Comparison of ENCODE assay signal across 20 mouse cellular contexts in genomic region chr2:170895096-170895495, GRCm38 (mm10).
DNase-seq lines count a peak whose midpoint lies in the region; ATAC-seq and TF ChIP-seq lines count a peak whose summit lies in the region.
"Had no signal": no experiment of that assay in that cellular context is flagged by ENCODE, and none has a peak within 500 bp of the region (broad histone marks: within the 10 kb centered on the region; RNA-seq: fewer than 3 reads in every experiment).

No protein-coding gene starts in this region.

- no peak overlapping the region for H3K27ac ChIP-seq in forebrain, postnatal 0 days (ENCODE audit: low read depth, low read length)
- no peak overlapping the region for H3K27ac ChIP-seq in forebrain, embryonic 13.5 days
- no peak overlapping the region for H3K27ac ChIP-seq in kidney, embryonic 15.5 days
- H3K27ac ChIP-seq: hindbrain, embryonic 10.5 days; kidney, postnatal 0 days; limb, embryonic 10.5 days had no signal

- H3K4me1 ChIP-seq in forebrain, postnatal 0 days (ENCODE audit: insufficient read depth), result peaks cover 5% of the 10 kb centered on the region; the same call in 1 of the 2 replicates
- H3K4me1 ChIP-seq in forebrain, embryonic 13.5 days, result peaks cover 7% of the 10 kb centered on the region; the same call in 1 of the 2 replicates
- no peaks in the 10 kb centered on the region for H3K4me1 ChIP-seq in kidney, embryonic 15.5 days
- H3K4me1 ChIP-seq: megakaryocyte, embryonic 14.5 days had no signal

- no peak overlapping the region for H3K9ac ChIP-seq in forebrain, postnatal 0 days
- no peak overlapping the region for H3K9ac ChIP-seq in forebrain, embryonic 13.5 days
- H3K9ac ChIP-seq in kidney, embryonic 15.5 days, result no peak overlapping the region
- H3K9ac ChIP-seq: liver, postnatal 0 days had no signal

- no peak for DNase-seq in forebrain, postnatal 0 days
- DNase-seq in left cerebral cortex, adult 18-20 months (ENCODE audit: low spot score in 2 of 2), result peak; percentile 43 to 44
- DNase-seq in left cerebral cortex, postnatal 4 days, result no peak
- DNase-seq in right cerebral cortex, adult 18-20 months, result peak; percentile 25
- peak; percentile 49 for DNase-seq in telencephalon, adult 2 months (ENCODE audit: low read depth, low spot score)
- DNase-seq: adrenal gland, postnatal 25 days; cerebellum, adult 18-20 months; gastrocnemius, postnatal 25 days; kidney, adult 11 months; liver, postnatal 0 days; lung, postnatal 14 days; midbrain, embryonic 14.5 days; thymus, postnatal 25 days had no signal

- ATAC-seq in forebrain, postnatal 0 days, result 0 out of 2 replicates have a peak, but pooled peaks have one; percentile 25
- no peak for ATAC-seq in forebrain, embryonic 13.5 days
- no peak for ATAC-seq in kidney, embryonic 15.5 days (replicated peaks; ENCODE audit: low FRiP score)
- ATAC-seq: liver, postnatal 0 days had no signal

- TF ChIP-seq CTCF in forebrain, postnatal 0 days (IDR thresholded peaks at IDR 0.05; ENCODE audit: low read depth), result no peak

- intact Hi-C loops in left cerebral cortex, postnatal 4 days (cut with DNase I), result loop anchor here (5.0 kb wide), 1 partner anchor 1147 kb away; the partner anchor contains the start of gene Cbln4

- no peak overlapping the region for H3K4me3 ChIP-seq in forebrain, postnatal 0 days (ENCODE audit: low read depth, low read length)
- H3K4me3 ChIP-seq in forebrain, embryonic 13.5 days, result no peak overlapping the region
- no peak overlapping the region for H3K4me3 ChIP-seq in kidney, embryonic 15.5 days (replicated peaks)
- H3K4me3 ChIP-seq: hindbrain, embryonic 10.5 days; limb, embryonic 10.5 days; megakaryocyte, embryonic 14.5 days had no signal

- H3K36me3 ChIP-seq in forebrain, postnatal 0 days (ENCODE audit: insufficient read depth), result no peaks in the 10 kb centered on the region
- H3K36me3 ChIP-seq in forebrain, embryonic 13.5 days (ENCODE audit: poor library complexity, severe bottlenecking), result no peaks in the 10 kb centered on the region
- H3K36me3 ChIP-seq in kidney, embryonic 15.5 days, result no peaks in the 10 kb centered on the region
- H3K36me3 ChIP-seq: hindbrain, embryonic 10.5 days; limb, embryonic 10.5 days had no signal

- H3K9me3 ChIP-seq in forebrain, postnatal 0 days (ENCODE audit: low read length), result no peaks in the 10 kb centered on the region
- no peaks in the 10 kb centered on the region for H3K9me3 ChIP-seq in forebrain, embryonic 13.5 days (replicated peaks)
- no peaks in the 10 kb centered on the region for H3K9me3 ChIP-seq in kidney, embryonic 15.5 days (replicated peaks)
- H3K9me3 ChIP-seq: hindbrain, embryonic 10.5 days; limb, embryonic 10.5 days had no signal

- WGBS in forebrain, postnatal 0 days, result 34% methylated on average over 8 of the region's 8 CpGs
- 59% methylated on average over 8 of the region's 8 CpGs for WGBS in forebrain, embryonic 13.5 days
- 81% methylated on average over 8 of the region's 8 CpGs for WGBS in kidney, embryonic 15.5 days

- no peaks in the 10 kb centered on the region for H3K27me3 ChIP-seq in forebrain, postnatal 0 days (ENCODE audit: insufficient read depth, low read length)
- no peaks in the 10 kb centered on the region for H3K27me3 ChIP-seq in forebrain, embryonic 13.5 days
- H3K27me3 ChIP-seq in kidney, embryonic 15.5 days, result no peaks in the 10 kb centered on the region
- H3K27me3 ChIP-seq: CH12.LX; megakaryocyte, embryonic 14.5 days had no signal

- no peak overlapping the region for H3K4me2 ChIP-seq in forebrain, postnatal 0 days (ENCODE audit: low read depth)
- H3K4me2 ChIP-seq in forebrain, embryonic 13.5 days, result no peak overlapping the region
- no peak overlapping the region for H3K4me2 ChIP-seq in kidney, embryonic 15.5 days

Comparison
In these comparisons a context has a peak if more than half of its experiments do, and no peak if none do; other contexts are left out.
1. DNase-seq: peak in left cerebral cortex, adult 18-20 months (2 of 2), right cerebral cortex, adult 18-20 months (single experiment) and telencephalon, adult 2 months (single experiment); none in forebrain, postnatal 0 days (single experiment) and left cerebral cortex, postnatal 4 days (single experiment).